Mouse (Mus musculus) neutrophil, adult 5-6 weeks (primary cell): ENCODE measurements at regions not wholly inside any gene's neighbourhood (a gene's known extent, or its start where the extent isn't known, plus 50 kb on each side); places are given as distances from the start of the nearest gene placed in this dataset.

Source experiments
- ATAC-seq: fragments of 151-379, 151-347 bp; 2 replicates; pipeline ENCODE4 v1.8.0; 2017; ENCODE audit warnings: mild to moderate bottlenecking, moderate TSS enrichment; ENCODE audit not compliant: insufficient number of reproducible peaks, poor library complexity, low FRiP score, severe bottlenecking; ENCODE audit errors: extremely low read depth

DNA sequence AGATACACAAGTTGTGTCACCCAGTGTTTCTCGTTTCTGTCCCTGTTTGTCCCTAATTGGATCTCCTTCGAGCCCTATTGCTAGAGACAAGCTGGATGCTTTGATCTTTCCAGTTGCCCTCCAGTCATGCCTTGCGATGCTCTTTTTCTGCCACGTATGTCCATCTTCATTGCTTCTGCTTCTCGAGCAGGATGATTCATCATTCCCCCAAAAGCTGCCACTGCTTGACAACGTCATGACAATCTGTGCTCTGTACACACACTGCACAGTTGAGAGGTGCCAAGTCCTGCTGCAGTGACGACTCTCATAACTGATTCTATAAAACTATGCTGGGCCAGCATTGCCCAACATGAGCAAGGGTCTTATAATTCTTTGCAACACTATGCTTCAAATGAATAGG is 226.2 kb upstream of the Syt1 start:
- no peak for ATAC-seq

DNA sequence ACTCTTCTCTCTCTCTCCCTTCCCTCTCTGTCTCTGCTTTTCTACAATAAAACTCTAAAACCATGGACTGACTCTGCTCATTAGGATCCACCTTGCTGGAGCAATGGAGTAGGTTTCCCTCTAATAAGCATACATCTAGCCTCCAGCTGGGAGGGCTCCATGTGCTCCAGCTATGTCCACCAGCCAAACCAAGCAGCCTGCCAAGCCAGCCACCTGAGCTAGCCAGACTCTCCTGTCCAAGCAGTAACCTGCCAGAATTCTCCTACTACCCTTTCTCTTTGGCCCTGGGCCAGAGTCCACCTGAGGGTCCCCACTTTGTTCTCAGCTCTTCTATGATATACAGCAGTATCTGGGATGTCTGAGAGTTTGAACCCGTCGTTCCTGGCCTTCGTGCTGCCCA is 216.2 kb upstream of the Syt1 start:
- no peak for ATAC-seq

DNA sequence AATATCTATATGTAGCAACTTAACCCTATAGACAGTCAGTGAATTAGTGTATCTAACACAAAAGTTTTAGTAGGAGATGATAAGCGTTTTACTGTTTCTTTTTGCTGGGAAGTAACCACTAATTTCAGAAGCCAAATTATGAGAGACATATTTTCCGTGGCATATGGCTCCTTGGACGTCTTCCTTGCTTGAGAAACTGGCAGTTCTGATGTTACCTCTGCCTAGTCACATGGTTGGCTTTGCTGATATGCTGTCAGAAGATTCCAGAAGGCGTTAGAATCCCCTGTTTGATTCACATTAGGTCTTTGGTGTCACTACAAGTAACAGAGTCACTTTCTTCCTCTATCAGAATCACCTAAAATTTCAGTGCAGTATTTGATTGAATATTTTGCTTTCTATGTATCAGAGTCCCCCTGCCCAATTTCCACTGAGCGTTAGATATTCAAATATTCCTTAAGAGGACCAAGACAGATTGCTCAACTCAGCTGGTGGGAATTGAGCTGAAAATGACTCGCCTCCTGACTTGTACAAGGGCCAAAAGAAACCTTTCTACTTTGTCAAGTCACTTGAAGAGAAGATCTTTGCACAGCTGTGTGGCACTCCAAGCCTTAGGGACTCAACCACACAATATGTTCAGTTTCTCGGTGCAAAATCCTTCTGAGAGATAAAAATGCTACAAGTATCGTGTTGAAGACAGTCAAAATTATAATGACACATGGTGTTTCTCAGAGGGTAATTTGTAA is 178.2 kb upstream of the Syt1 start:
- ATAC-seq = no peak

DNA sequence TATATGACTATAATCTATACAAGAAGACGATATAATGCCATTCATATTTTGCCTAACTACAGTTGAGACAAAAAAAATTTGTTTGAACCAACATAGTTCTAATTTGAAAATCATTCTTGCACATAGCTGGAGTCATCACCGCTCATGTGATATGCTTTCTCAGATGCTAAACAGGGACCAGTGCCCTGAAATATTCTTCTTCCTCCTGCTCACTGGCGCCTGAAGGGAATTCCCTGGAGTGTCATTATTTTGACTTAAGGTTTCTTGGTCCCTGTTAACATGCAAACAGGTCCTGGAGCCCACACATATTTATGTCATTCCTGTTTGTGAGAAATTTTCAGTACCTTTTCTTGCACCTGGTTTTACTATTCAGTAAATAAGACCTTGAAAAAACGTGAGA is 177.5 kb upstream of the Syt1 start:
- no peak for ATAC-seq

DNA sequence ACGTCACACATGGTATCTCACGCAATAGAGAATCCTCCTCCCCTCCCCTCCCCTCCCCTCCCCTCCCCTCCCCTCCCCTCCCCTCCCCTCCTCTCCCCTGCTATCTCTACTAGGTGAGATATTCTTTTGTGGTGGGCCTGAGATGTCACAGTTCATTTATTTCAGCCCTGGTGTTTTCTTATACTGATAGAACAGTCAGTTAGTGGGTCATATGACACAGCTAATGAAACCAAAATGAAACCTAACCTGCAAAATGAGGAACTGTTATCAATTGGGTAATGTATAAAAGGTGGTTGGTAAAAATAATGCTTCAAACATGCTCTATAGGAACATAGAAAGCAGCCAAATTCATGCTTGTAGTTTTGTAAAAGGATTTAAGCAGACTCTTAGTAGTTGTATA is 174.5 kb upstream of the Syt1 start:
- no peak for ATAC-seq

DNA sequence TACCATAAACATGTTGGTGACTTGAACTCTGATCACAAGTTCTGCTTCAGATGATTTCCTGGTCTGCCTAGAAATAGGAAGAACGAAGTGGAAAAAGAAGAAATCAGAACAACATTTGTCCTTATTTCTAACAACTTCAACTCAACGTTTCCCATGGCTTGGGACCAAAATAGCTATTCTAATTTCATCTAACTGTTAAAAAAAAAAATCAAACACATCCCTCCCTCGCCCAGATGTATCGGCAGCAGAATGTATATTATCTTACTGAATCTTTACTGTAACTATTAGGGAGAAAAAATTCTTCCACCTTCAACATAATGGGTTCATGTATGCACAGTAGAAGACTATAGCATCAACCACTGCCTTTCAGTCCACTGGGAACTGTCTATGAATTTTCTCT is 169.7 kb upstream of the Syt1 start:
- no peak for ATAC-seq

DNA sequence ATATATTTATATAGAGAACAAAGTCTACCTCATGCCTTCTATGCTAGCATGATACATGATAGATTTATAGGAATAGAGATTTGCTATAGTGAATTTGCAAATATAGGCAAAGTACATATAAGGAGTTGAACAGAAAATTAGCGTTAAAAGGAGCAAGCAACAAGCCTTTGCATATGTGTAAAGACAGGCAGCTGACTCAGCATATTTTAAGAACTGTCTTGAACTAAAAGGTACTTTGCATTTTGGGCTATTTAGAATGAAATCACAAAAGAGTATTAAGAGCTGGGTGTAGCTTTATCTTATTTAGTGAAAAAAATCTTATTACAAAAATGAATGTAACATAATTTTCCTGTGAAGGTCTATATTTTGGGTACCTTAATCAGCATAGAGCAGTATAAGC is 149.9 kb upstream of the Syt1 start:
- no peak for ATAC-seq

DNA sequence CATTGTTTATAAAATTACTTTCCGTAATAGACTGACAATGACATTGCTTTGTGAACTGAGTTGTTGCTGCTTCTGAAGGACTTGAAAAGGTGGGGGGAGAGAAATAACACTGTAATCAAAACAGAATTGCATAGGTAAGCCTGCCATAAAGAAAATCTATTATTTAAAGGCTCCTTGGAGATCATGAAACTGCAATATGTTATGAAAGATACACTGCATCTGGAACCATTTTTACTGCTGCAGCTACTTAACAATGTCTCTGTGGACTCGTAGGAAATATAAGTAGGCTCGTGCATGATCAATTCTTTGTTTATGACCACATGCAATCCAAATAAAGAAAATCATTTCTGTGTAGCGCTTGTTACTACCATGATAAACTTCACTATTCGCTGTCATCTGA is 145.0 kb upstream of the Syt1 start:
- no peak for ATAC-seq

DNA sequence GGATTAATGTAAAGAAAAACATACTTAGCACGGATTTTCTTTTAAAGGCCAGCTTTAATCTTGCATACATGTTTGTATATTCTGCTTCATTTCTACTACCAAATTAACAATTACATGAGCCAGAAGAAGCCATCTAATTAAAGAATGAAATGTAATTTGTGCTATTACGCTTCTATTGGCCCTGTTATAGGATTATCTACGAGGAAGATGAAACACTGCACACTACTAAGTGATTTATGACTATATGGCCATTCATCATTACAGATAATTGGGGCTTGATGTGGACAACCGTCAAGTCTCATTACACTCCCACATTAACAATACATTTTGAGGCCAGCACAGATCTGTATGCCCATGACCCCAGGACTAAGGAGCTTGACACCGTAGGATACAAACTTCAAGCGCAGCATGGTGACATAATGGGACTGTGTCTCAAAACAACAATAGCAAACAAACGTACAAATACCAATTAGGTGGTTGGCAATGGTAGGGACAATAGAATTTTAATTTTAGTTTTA is 129.7 kb upstream of the Syt1 start:
- ATAC-seq = no peak

DNA sequence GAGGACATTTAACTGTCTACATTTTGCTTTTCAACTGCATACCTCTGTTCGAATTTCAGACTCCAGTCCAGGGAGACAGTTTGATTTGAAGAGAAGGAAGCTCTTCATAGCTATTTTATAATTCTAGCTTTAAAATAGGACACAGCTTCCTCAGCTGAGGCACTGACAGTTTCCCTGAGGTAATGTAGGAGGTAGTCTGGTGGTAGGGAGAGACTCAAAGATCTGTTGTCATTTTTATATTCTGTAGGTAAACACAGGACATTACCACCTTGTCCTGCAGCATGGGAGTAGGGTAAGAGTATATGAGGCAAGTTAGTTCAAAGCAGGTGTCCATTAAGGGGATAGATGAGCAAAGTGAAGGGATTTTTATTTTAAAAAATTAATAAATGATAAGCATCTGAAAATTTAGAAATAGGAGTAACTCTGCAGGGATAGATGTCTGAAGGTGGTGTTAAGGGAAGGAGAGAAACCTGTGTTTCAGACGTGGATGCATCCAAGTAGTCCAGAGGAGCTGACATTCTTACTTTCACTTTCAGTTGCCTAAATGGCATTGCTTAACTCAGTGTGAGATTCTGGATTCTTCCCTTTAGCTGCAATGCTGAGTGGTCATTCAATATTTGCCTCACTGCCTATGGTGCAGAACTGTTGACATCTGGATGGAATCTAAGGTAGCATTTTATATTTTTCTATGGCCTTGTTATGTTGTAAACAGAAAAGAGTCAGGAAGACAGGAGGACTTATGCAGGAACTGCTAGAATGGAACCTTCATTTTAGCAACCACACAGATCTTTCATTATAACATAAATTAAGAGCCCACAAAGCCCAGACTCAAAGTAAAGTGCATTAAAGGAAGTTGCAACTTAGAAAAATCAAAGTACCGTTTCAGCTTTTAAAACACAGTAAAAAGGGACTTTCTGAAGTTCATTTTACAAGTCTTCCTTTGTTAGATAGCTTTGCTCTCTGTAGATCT is 126.3 kb upstream of the Syt1 start:
- ATAC-seq = no peak

DNA sequence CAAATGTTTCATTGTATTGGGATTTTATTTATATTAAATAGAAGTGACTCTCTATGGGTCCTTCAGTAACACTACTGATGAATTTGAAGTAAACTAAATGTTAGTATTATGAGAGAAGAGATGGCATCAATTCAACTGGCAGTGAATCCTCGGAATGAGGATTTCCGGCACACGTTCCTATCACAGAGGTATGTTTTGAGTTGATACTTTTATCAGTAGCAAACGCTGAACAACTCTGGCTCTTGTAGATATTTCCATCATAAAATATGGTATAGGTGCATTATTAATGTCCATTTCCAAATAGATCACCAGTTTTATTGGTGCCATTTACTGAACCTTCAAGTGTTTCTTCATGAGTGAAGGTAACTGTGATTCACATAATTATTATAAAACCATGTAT is 123.7 kb upstream of the Syt1 start:
- no peak for ATAC-seq

DNA sequence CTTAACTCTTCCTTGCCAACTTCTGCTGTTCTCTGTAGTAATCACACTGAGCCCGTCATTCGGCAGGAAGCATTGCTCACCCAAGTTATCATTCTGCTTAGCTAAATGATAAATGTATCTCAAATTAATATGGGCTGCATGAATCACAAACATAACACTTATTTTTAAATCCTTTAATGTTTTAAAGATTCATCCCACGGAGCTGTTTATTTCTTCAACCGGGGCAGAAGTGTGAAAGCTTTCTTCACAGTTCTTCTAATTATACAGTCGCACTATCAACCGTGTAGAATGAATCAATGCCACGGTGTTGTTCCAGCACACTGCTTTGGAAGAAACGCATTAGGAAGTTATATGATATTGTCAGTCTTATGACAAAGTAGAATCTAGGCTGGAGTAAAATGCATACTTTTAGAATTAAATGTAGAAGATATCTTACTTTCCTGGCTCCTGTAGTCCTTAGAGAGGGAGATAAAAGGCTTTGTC is 121.3 kb upstream of the Syt1 start:
- no peak for ATAC-seq

DNA sequence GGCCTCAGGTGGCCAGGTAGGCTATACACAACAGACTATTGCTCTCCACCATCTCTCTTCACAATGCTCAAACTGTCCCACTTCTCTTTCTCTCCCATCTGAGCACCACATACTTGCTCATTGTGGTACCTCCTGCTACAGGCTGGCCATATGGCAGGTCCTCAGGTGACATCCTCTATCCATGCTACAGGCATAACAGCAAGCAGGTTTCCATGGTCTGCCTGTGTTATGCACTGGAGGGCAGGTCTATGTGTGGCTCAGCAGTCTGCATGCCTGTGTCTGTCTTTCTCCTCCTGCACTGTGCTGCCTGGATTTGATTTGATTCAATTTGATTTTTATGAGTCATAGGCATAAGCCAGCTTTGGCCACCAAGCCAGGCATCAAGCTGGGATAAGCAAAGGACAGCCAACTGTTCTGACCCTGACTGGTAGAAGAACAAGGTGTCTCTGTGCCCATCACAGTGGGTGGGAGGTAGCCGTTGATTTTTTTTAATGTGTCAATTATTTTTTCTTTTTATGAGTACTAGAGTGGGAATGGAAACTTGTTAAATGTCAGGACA is 118.8 kb upstream of the Syt1 start:
- ATAC-seq = 0 out of 2 replicates have a peak, but pooled peaks have one; percentile 9

DNA sequence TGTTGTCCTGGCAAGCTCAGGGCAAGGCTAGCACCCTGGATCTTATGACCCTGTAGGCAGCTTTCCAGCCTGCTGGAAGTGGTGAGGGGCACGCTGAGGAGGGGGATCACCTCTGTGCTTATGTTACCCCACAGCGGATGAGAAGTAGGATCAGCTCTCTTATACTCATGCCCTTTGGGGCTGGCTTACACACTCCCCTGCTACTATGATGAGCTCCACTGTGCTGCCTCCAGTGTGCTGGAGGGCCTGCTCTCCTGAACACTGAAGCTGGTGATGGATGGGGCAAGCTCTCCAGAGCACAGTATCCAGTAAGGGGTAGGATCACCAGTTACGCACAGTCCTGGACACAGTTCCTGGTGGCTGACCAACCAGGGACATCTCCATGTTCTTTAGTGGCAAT is 118.3 kb upstream of the Syt1 start:
- ATAC-seq = no peak

DNA sequence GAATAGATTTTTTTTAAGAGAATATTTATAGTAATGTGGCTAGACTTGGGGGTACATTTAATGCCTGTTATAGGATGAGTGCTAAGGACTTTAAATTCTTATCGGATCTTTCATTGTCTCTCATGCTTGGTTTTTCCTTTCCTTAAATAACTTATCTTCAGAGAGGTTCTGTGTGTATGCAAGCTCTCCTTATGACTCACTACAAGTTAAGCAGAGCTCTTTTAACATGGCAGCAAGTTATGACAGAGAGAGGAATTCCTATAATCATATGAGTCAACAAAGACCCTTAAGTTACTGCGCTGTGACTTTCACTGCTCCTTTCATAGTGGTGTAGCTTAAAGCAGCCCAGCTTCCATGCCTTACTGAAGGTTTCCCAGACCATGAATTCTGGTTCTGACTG is 115.9 kb upstream of the Syt1 start:
- no peak for ATAC-seq

DNA sequence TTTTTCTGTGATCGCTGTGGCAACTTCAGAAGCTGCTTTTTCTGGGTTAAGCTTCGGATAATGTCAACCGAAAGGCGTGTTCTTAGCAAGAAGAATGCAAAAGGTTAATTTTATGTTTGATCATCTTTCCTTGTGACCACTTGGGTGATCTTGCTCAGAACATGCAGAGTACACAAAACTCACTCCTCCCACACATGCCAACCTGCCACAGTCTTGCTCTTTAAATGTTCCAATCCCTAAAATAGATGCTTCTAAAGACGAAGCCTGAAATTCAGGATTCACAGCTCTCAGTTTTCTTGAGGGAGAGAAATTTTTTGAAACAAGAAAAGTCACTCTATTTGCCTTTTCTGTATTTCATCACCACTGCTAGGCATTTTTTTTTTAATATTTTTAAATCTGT is 106.4 kb upstream of the Syt1 start:
- ATAC-seq = no peak

DNA sequence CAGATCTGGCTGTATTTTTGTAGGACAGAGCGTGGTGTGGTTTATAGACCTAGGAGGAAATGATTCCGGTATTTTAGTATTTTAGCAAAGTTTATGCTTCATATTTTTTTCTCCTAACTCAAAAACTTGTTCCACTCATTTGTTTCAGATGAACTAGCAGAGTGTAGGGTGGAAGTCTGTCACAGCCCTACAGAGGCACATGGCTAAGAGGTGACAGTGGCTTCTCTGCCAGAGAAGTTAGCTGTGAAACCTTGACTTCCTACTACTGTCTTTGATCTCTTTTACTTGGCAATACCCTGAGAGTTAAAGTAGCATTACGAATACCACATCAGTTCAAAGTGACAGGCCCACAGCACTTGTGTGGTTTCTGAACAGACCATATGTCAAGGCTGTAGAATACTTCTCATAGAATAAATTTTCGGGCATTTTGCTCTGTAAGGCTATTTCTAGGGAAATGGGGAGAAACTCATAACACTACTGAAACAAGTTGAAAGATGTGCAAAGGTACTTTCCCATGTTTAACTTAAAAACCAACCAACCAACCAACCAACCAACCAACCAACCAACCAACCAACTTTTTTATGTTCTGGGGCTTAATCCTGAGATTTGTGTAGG is 104.3 kb upstream of the Syt1 start:
- ATAC-seq = no peak

DNA sequence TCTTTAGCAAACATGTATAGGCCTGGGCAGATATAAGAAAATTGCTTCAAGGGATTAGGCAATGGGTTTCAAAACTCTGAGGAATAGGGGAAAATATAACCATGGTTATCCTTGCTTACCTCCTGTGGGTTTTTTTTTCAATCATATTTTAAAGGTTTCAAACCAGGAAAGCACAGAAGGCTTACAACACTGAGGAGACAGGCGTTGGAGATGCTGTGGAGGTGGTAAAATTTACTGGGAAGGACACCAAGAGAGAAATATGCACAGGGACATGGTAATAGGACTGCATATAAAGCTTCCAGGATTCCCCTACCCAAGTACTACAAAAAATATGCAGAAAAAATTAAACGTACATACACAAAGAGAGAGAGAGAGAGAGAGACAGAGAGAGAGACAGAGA is 95.0 kb upstream of the Syt1 start:
- ATAC-seq = no peak

DNA sequence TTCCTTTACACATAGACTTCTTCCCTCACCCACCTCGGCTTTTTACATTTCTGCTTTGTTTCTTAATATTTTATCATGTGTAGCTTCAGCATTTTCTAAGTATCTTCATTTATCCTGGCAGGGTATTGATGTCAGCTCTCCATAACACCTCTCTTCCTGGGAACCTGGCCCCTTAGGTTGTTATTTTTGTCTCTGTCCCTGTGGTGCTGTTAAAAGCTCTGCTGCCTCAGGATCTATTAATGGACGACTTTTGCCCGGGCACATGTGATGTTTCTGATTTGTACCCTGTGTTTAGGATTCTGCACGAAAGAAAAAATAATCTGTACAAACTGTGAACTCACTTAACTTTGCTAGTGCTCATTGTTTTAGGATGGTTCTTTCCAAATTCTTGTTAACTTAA is 81.4 kb upstream of the Syt1 start:
- ATAC-seq = no peak
